Mouse (Mus musculus) midbrain, embryonic 12.5 days (tissue): ENCODE results near the gene Ntf3. TPM values are rescaled to one million over a fixed set of nuclear protein-coding genes. Genes with fewer than 3 reads are reported as not detected.

ENCODE experiments used
- ATAC-seq: fragments of 200-750 bp; cut with Nextera tagmentation; 2 replicates; pipeline ENCODE4 v1.8.0; 2017; ENCODE audit warnings: low read depth, moderate TSS enrichment, moderate library complexity; ENCODE audit not compliant: low FRiP score
- H3K27ac ChIP-seq: fragments of 300-500 bp; sonication (generic); replicated peaks from 2 replicates; pipeline ENCODE4 v1.5.1; 2016; ENCODE audit warnings: mild to moderate bottlenecking
- H3K27me3 ChIP-seq: fragments of 300-500 bp; sonication (generic); 2 replicates; pipeline ENCODE4 v1.6.1; 2016; ENCODE audit warnings: mild to moderate bottlenecking
- H3K36me3 ChIP-seq: fragments of 300-500 bp; sonication (generic); 2 replicates; pipeline ENCODE4 v1.6.1; 2016
- H3K4me1 ChIP-seq: fragments of 300-500 bp; sonication (generic); 2 replicates; pipeline ENCODE4 v1.6.1; 2016
- H3K4me2 ChIP-seq: fragments of 300-500 bp; sonication (generic); replicated peaks from 2 replicates; pipeline ENCODE4 v1.6.1; 2016; ENCODE audit warnings: mild to moderate bottlenecking, moderate library complexity
- H3K4me3 ChIP-seq: fragments of 300-500 bp; sonication (generic); 2 replicates; pipeline ENCODE4 v1.5.1; 2016; ENCODE audit warnings: mild to moderate bottlenecking
- H3K9ac ChIP-seq: fragments of 300-500 bp; sonication (generic); replicated peaks from 2 replicates; pipeline ENCODE4 v1.6.1; 2016; ENCODE audit warnings: mild to moderate bottlenecking, moderate library complexity
- H3K9me3 ChIP-seq: fragments of 300-500 bp; sonication (generic); 2 replicates; pipeline ENCODE4 v1.6.1; 2016; ENCODE audit warnings: mild to moderate bottlenecking
- WGBS: fragments of 180-500 bp; shearing (Covaris S2); methylation state at CpG from one replicate; pipeline ENCODE4 v1.1.7; 2016; 5-methylcytosine and 5-hydroxymethylcytosine counted together
- polyA plus RNA-seq: library from polyadenylated mRNA; unstranded; fragments of >200 nt; fragmentation: Nextera tagmentation; extraction: Ambion mirVana; gene quantifications from 2 replicates; pipeline ENCODE4 v1.2.1, GENCODE M21; 2016

Gene Ntf3
- polyA plus RNA-seq, 1 experiment from 2014 or later = 2.3 TPM

GRCm38 (mm10) chr6:126110892-126111835 lies 55.5 kb downstream of the Ntf3 start:
- H3K4me1 ChIP-seq = peaks cover 11% of the 10 kb centered on the region
- H3K9me3 ChIP-seq = no peaks in the 10 kb centered on the region
- ATAC-seq = no peak
- H3K9ac ChIP-seq = no peak overlapping the region
- 86% methylated on average over 15 of the region's 15 CpGs for WGBS
- no peaks in the 10 kb centered on the region for H3K27me3 ChIP-seq
- H3K4me3 ChIP-seq = no peak overlapping the region
- no peaks in the 10 kb centered on the region for H3K36me3 ChIP-seq
- no peak overlapping the region for H3K4me2 ChIP-seq
- no peak overlapping the region for H3K27ac ChIP-seq

GRCm38 (mm10) chr6:126109184-126109583 lies 57.5 kb downstream of the Ntf3 start:
- Histone ChIP-seq H3K4me1 (no peaks in the 10 kb centered on the region), H3K27ac (no peak overlapping the region), H3K4me3 (no peak overlapping the region), H3K9ac (no peak overlapping the region), H3K9me3 (no peaks in the 10 kb centered on the region), H3K36me3 (no peaks in the 10 kb centered on the region), H3K27me3 (no peaks in the 10 kb centered on the region), H3K4me2 (no peak overlapping the region)
- no peak for ATAC-seq
- 88% methylated on average over 5 of the region's 5 CpGs for WGBS

- H3K36me3 ChIP-seq = no peaks in the 10 kb centered on the region
- H3K4me1 ChIP-seq = no peaks in the 10 kb centered on the region
- no peaks in the 10 kb centered on the region for H3K27me3 ChIP-seq
- H3K4me3 ChIP-seq = no peak overlapping the region
- WGBS = 78% methylated on average over 2 of the region's 2 CpGs
- no peaks in the 10 kb centered on the region for H3K9me3 ChIP-seq
- ATAC-seq = no peak
- H3K9ac ChIP-seq = no peak overlapping the region
- H3K4me2 ChIP-seq = no peak overlapping the region
- H3K27ac ChIP-seq = no peak overlapping the region
These were observed 57.9 kb downstream of the Ntf3 start for GRCm38 (mm10) chr6:126108771-126109170.

DNA sequence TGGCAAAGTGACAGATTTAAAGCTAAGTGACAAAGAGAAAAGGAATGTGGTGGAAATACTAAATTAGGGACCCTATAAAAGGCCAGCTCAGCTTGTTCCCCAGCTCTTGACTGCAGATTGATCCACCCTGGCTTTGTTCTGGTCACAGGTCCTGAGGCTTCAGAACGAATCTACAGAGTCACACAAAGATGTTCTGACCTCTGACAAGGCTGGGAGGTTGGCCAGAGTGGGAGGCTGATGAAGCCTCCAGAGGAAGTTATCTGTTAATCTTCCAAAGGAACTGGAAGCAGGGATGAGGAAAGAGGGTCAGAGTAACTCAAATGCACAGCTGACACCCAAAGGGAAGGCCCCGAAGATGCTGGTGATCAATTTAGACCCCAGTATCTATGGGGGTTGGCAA lies 59.3 kb downstream of the Ntf3 start:
- 71% methylated on average over 2 of the region's 2 CpGs for WGBS
- ATAC-seq = no peak

GRCm38 (mm10) chr6:126106798-126107173 lies 59.9 kb downstream of the Ntf3 start:
- H3K27me3 ChIP-seq = no peaks in the 10 kb centered on the region
- no peak overlapping the region for H3K4me2 ChIP-seq
- H3K4me1 ChIP-seq = no peaks in the 10 kb centered on the region
- no peaks in the 10 kb centered on the region for H3K36me3 ChIP-seq
- 81% methylated on average over 2 of the region's 2 CpGs for WGBS
- H3K9me3 ChIP-seq = no peaks in the 10 kb centered on the region
- H3K27ac ChIP-seq = no peak overlapping the region
- no peak overlapping the region for H3K9ac ChIP-seq
- no peak for ATAC-seq
- no peak overlapping the region for H3K4me3 ChIP-seq

More for the DNA sequence above, 59.3 kb downstream of the Ntf3 start:
- H3K4me1 ChIP-seq = no peaks in the 10 kb centered on the region
- H3K27ac ChIP-seq = no peak overlapping the region
- no peaks in the 10 kb centered on the region for H3K36me3 ChIP-seq
- H3K9ac ChIP-seq = no peak overlapping the region
- no peak overlapping the region for H3K4me2 ChIP-seq
- H3K27me3 ChIP-seq = no peaks in the 10 kb centered on the region
- H3K4me3 ChIP-seq = no peak overlapping the region
- H3K9me3 ChIP-seq = no peaks in the 10 kb centered on the region

DNA sequence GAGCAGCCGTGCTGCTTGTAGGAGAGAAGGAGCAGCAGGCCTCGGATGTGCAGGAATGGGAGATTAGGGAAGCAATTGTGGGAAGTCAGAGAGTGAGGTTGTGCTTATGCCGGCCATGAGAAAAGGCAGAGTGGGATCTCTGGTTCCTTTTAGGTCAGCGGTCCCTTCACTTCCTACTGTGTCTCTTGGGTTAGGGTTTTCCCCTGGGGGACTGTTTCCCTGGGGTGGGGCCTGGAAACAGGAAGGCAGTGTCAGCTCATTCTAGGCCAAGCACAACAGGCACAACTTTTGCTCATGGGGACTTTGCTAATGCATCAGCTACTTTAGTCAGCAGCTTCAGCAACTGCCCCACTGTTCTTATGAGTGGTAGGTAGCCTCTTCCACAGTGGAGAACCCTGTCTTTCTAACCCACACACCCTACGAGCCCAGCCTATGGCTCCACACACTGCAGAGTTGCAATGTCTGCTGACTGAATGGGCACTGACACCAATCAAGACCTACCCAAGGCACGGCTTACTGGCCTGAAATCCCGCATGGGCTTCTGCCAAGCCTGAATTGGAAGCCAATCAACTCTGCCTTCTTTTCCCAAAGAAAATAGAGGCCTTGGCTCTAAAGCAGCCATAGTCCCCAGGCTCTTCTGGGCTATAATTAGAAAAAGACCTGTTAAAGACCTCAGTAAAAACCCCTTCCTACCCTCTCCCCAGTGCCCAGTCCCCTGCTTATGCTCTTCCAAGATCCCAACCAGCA lies 60.5 kb downstream of the Ntf3 start:
- Histone ChIP-seq H3K9ac (no peak overlapping the region), H3K4me1 (no peaks in the 10 kb centered on the region), H3K27me3 (no peaks in the 10 kb centered on the region), H3K9me3 (no peaks in the 10 kb centered on the region), H3K36me3 (no peaks in the 10 kb centered on the region), H3K4me3 (no peak overlapping the region), H3K27ac (no peak overlapping the region), H3K4me2 (no peak overlapping the region)
- ATAC-seq = no peak
- 85% methylated on average over 7 of the region's 7 CpGs for WGBS

GRCm38 (mm10) chr6:126105083-126105740 lies 61.5 kb downstream of the Ntf3 start:
- H3K4me3 ChIP-seq = no peak overlapping the region
- no peaks in the 10 kb centered on the region for H3K9me3 ChIP-seq
- H3K4me2 ChIP-seq = no peak overlapping the region
- no peak overlapping the region for H3K9ac ChIP-seq
- 79% methylated on average over 12 of the region's 12 CpGs for WGBS
- no peaks in the 10 kb centered on the region for H3K36me3 ChIP-seq
- ATAC-seq = no peak
- H3K4me1 ChIP-seq = no peaks in the 10 kb centered on the region
- no peak overlapping the region for H3K27ac ChIP-seq
- H3K27me3 ChIP-seq = no peaks in the 10 kb centered on the region

GRCm38 (mm10) chr6:126102571-126102970 lies 64.1 kb downstream of the Ntf3 start:
- Histone ChIP-seq H3K9me3 (no peaks in the 10 kb centered on the region), H3K27ac (no peak overlapping the region), H3K36me3 (no peaks in the 10 kb centered on the region), H3K27me3 (no peaks in the 10 kb centered on the region), H3K4me2 (no peak overlapping the region), H3K4me1 (no peaks in the 10 kb centered on the region), H3K9ac (no peak overlapping the region), H3K4me3 (no peak overlapping the region)
- ATAC-seq = no peak
- 66% methylated on average over 6 of the region's 6 CpGs for WGBS

DNA sequence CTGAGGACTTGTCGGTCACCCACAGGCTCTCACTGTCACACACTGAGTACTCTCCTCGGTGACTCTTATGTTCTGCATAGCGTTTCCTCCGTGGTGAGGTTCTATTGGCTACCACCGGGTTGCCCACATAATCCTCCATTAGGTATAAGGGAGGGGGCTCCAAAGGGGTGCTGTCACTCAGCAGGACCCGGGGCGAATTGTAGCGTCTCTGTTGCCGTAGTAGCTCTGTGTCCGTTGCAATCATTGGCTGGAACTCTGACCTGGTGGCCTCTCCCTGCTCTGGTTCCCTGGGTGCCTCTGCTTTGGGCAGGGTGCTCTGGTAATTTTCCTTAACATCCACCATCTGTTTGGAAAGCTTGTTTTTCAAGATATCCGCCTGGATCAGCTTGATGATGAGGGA lies 64.7 kb downstream of the Ntf3 start:
- WGBS = 90% methylated on average over 11 of the region's 11 CpGs
- Histone ChIP-seq H3K36me3 (no peaks in the 10 kb centered on the region), H3K4me2 (no peak overlapping the region), H3K27ac (no peak overlapping the region), H3K9ac (no peak overlapping the region), H3K9me3 (no peaks in the 10 kb centered on the region), H3K27me3 (no peaks in the 10 kb centered on the region), H3K4me1 (no peaks in the 10 kb centered on the region), H3K4me3 (no peak overlapping the region)
- ATAC-seq = no peak

DNA sequence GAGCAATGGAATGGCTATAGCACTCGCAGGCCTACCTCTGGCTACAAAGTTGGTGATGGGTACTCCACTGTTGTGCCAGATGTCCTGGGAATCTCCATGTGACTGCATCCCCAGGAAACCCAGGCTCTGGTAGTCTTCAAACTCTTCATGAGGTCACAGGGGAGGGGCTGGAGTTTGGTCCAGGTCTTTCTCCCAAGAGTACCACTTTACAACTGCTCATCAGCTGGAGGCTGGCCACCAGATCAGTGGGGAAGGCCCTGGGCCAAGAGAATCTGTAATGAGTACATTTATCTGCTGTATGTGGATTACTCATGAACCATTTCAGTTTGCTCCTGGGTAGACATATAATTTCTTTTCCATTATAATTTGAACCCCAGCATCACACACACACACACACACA lies 66.1 kb downstream of the Ntf3 start:
- ATAC-seq = no peak
- Histone ChIP-seq H3K4me3 (no peak overlapping the region), H3K36me3 (no peaks in the 10 kb centered on the region), H3K27me3 (no peaks in the 10 kb centered on the region), H3K27ac (no peak overlapping the region), H3K9ac (no peak overlapping the region), H3K4me1 (no peaks in the 10 kb centered on the region), H3K4me2 (no peak overlapping the region), H3K9me3 (no peaks in the 10 kb centered on the region)
- 100% methylated on average over 1 of the region's 1 CpGs for WGBS

DNA sequence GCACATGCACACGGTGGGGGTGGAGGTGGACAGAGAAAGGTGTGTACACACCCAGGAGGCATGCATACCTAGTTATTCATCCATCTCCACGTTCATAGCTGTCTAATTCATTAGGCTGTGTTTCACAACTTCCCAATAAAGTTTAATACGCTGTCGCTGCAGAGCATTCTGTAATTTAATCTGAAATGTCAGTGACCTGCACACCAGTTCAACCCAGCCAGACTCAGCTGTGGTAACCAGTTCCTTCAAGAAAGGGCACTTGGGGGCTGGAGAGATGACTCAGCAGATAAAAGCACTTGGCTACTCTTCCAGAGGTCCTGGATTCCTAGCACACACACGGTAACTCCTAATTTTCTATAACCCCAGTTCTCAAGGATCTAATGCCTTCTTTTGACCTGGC lies 69.2 kb downstream of the Ntf3 start:
- Histone ChIP-seq H3K36me3 (no peaks in the 10 kb centered on the region), H3K4me1 (no peaks in the 10 kb centered on the region), H3K27ac (no peak overlapping the region), H3K4me3 (no peak overlapping the region), H3K4me2 (no peak overlapping the region), H3K9me3 (no peaks in the 10 kb centered on the region), H3K27me3 (no peaks in the 10 kb centered on the region), H3K9ac (no peak overlapping the region)
- WGBS = 87% methylated on average over 5 of the region's 5 CpGs
- ATAC-seq = no peak

GRCm38 (mm10) chr6:126096085-126096484 lies 70.6 kb downstream of the Ntf3 start:
- no peak for ATAC-seq
- 85% methylated on average over 13 of the region's 13 CpGs for WGBS

More at GRCm38 (mm10) chr6:126096085-126096484, 70.6 kb downstream of the Ntf3 start:
- no peak overlapping the region for H3K9ac ChIP-seq
- no peak overlapping the region for H3K4me2 ChIP-seq
- H3K9me3 ChIP-seq = no peaks in the 10 kb centered on the region
- H3K4me1 ChIP-seq = no peaks in the 10 kb centered on the region
- H3K4me3 ChIP-seq = no peak overlapping the region
- no peaks in the 10 kb centered on the region for H3K27me3 ChIP-seq
- no peak overlapping the region for H3K27ac ChIP-seq
- H3K36me3 ChIP-seq = no peaks in the 10 kb centered on the region
